Mouse (Mus musculus): ENCODE measurements around the gene Hexdc. TPM values are rescaled to one million over a fixed set of nuclear protein-coding genes. Genes with fewer than 3 reads are reported as not detected.

The Hexdc gene
- total RNA-seq (2023): 11.3 TPM

GRCm38 (mm10) chr11:121204161-121205006 lies at the start of gene Hexdc, which contains the start of gene Ogfod3:
Gene Hexdc (plus strand): TSS chr11:121204433.
Gene Ogfod3 (minus strand): TSS chr11:121204711.

GRCm38 (mm10) chr11:121159971-121160370 lies 44.3 kb upstream of the Hexdc start, which contains the start of gene Uts2r:
Gene Uts2r (plus strand): TSS chr11:121160271.

GRCm38 (mm10) chr11:121229018-121229439 lies 24.8 kb downstream of the Hexdc start, which contains the start of gene Cybc1:
Gene Cybc1 (minus strand): TSS chr11:121229322.

GRCm38 (mm10) chr11:121236564-121237344 lies 32.5 kb downstream of the Hexdc start, which contains the start of gene Narf:
Gene Narf (plus strand): TSS chr11:121237253.

GRCm38 (mm10) chr11:121259160-121260100 lies 55.2 kb downstream of the Hexdc start, which contains the start of gene Foxk2:
Gene Foxk2 (plus strand): TSS chr11:121259990.

Other genes starting within 250 kb of the Hexdc start
- gene Csnk1d, start 213.1 kb upstream of the Hexdc start, total RNA-seq (2023): 166 TPM
- 149 TPM for gene Cd7, start 165.0 kb upstream of the Hexdc start, total RNA-seq (2023)
- gene Sectm1b, start 140.9 kb upstream of the Hexdc start, total RNA-seq (2023): not detected
- not detected for gene Sectm1a, start 123.2 kb upstream of the Hexdc start, total RNA-seq (2023)
- not detected for gene Tex19.2, start 85.8 kb upstream of the Hexdc start, total RNA-seq (2023)
- gene Tex19.1, start 58.3 kb upstream of the Hexdc start, total RNA-seq (2023): not detected
- gene Uts2r, start 44.2 kb upstream of the Hexdc start, total RNA-seq (2023): not detected
- gene Ogfod3, start 278 bp downstream of the Hexdc start, total RNA-seq (2023): 3.7 TPM
- 56.5 TPM for gene Cybc1, start 24.9 kb downstream of the Hexdc start, total RNA-seq (2023)
- gene Narf, start 32.8 kb downstream of the Hexdc start, total RNA-seq (2023): 30.7 TPM
- gene Foxk2, start 55.6 kb downstream of the Hexdc start, total RNA-seq (2023): 39.0 TPM
- 56.3 TPM for gene Wdr45b, start 150.0 kb downstream of the Hexdc start, total RNA-seq (2023)
- gene Rab40b, start 183.8 kb downstream of the Hexdc start, total RNA-seq (2023): not detected
- 5.7 TPM for gene Fn3krp, start 217.0 kb downstream of the Hexdc start, total RNA-seq (2023)
- 0.30 TPM for gene Fn3k, start 230.5 kb downstream of the Hexdc start, total RNA-seq (2023)
- gene Tbcd, start 247.5 kb downstream of the Hexdc start, total RNA-seq (2023): 38.8 TPM